Mouse (Mus musculus) liver, adult 2 months (tissue): Measurements from ENCODE around the gene Sgsm2. TPM values are rescaled to one million over a fixed set of nuclear protein-coding genes. Genes with fewer than 3 reads are reported as not detected.

Source experiments
- DNase-seq: peaks from one replicate; pipeline ENCODE4 v3.0.0-alpha.2; 2011; ENCODE audit warnings: low read depth, low spot score; ENCODE audit errors: extremely low read depth
- H3K27ac ChIP-seq: fragments of 200-500 bp; replicated peaks from 2 replicates; pipeline ENCODE4 v1.5.1; 2012; ENCODE audit warnings: low read depth, mild to moderate bottlenecking, control low read depth, inconsistent platforms, low read length; ENCODE audit not compliant: insufficient read depth
- H3K27me3 ChIP-seq: fragments of 200-500 bp; 2 replicates; pipeline ENCODE4 v1.6.1; 2012; ENCODE audit warnings: mild to moderate bottlenecking, moderate library complexity, low read length, inconsistent platforms; ENCODE audit not compliant: control insufficient read depth, insufficient read depth
- H3K36me3 ChIP-seq: fragments of 200-500 bp; 2 replicates; pipeline ENCODE4 v1.6.1; 2012; ENCODE audit warnings: low read length, inconsistent platforms; ENCODE audit not compliant: control insufficient read depth, insufficient read depth
- H3K4me1 ChIP-seq: fragments of 200-500 bp; 2 replicates; pipeline ENCODE4 v1.6.1; 2011; ENCODE audit warnings: low read length; ENCODE audit not compliant: control insufficient read depth, insufficient read depth
- H3K4me3 ChIP-seq: fragments of 200-500 bp; 2 replicates; pipeline ENCODE4 v1.5.1; 2011; ENCODE audit warnings: low read depth, mild to moderate bottlenecking, control low read depth, low read length, moderate library complexity; ENCODE audit not compliant: insufficient read depth
- H3K79me2 ChIP-seq: fragments of 200-500 bp; 2 replicates; pipeline ENCODE4 v1.6.1; 2012; ENCODE audit warnings: inconsistent platforms, mild to moderate bottlenecking, low read length, moderate library complexity; ENCODE audit not compliant: control insufficient read depth, insufficient read depth
- H3K9ac ChIP-seq: fragments of 200-500 bp; 2 replicates; pipeline ENCODE4 v1.6.1; 2012; ENCODE audit warnings: low read depth, mild to moderate bottlenecking, control low read depth, inconsistent platforms, low read length
- CTCF ChIP-seq: fragments of 200-500 bp; IDR thresholded peaks from 2 replicates; pipeline ENCODE4 v1.5.1; 2011; ENCODE audit warnings: low read depth, low read length, control low read depth
- POLR2A ChIP-seq: fragments of 200-500 bp; IDR thresholded peaks from 2 replicates; pipeline ENCODE4 v1.6.1; 2011; ENCODE audit warnings: low read length, control low read depth; ENCODE audit not compliant: insufficient read depth; ENCODE audit errors: extremely low read depth
- WGBS: fragments of 180-500 bp; shearing (Covaris S2); methylation state at CpG from one replicate; pipeline ENCODE4 v1.1.7; 2018; 5-methylcytosine and 5-hydroxymethylcytosine counted together
- polyA plus RNA-seq: library from polyadenylated mRNA; depleted of rRNA; stranded (reverse); fragments of >200 nt; gene quantifications from 2 replicates; pipeline ENCODE4 v1.2.3, GENCODE M21; 2012; rRNA removed
- total RNA-seq: library from RNA; depleted of rRNA; stranded (reverse); fragments of >200 nt; gene quantifications from 2 replicates; pipeline ENCODE4 v1.2.3, GENCODE M21; 2014; rRNA removed

Sgsm2 gene
- total RNA-seq (1.5 and 3.3 TPM in 2 replicates), polyA plus RNA-seq (7.5 and 10.3 TPM in 2 replicates)

GRCm38 (mm10) chr11:74896901-74897677 lies at the start of gene Sgsm2:
TSS of gene Sgsm2 (minus strand) at chr11:74897060.
- DNase-seq = peak; percentile 62
- no peaks in the 10 kb centered on the region for H3K79me2 ChIP-seq
- under 1% methylated on average over 63 of the region's 74 CpGs for WGBS

GRCm38 (mm10) chr11:74946348-74946747 lies 49.5 kb upstream of the Sgsm2 start:
- WGBS = 83% methylated on average over 3 of the region's 3 CpGs
- peaks cover 30% of the 10 kb centered on the region for H3K36me3 ChIP-seq
- no peak for TF ChIP-seq POLR2A
- TF ChIP-seq CTCF = no peak
- no peak overlapping the region for H3K27ac ChIP-seq
- no peak overlapping the region for H3K4me3 ChIP-seq
- H3K27me3 ChIP-seq = no peaks in the 10 kb centered on the region
- H3K4me1 ChIP-seq = peaks cover 4% of the 10 kb centered on the region; the same call in 1 of the 2 replicates
- H3K79me2 ChIP-seq = no peaks in the 10 kb centered on the region
- H3K9ac ChIP-seq = no peak overlapping the region
- DNase-seq = peak; percentile 39

More at GRCm38 (mm10) chr11:74896901-74897677, at the start of gene Sgsm2:
- Histone ChIP-seq H3K9ac (peak within 1 kb of the TSS; percentile 83), H3K4me1 (peaks cover 8% of the 10 kb centered on the region), H3K27me3 (no peaks in the 10 kb centered on the region), H3K4me3 (peak within 1 kb of the TSS; percentile 92), H3K27ac (peak within 1 kb of the TSS; percentile 61), H3K36me3 (peaks cover 21% of the 10 kb centered on the region)
- no peak for TF ChIP-seq POLR2A
- no peak for TF ChIP-seq CTCF

- WGBS = 95% methylated on average over 7 of the region's 7 CpGs
- H3K79me2 ChIP-seq = peaks cover 13% of the 10 kb centered on the region; the same call in 1 of the 2 replicates
- TF ChIP-seq CTCF (no peak), POLR2A (no peak)
- H3K4me3 ChIP-seq = no peak overlapping the region
- no peak overlapping the region for H3K9ac ChIP-seq
- H3K27ac ChIP-seq = no peak overlapping the region
- H3K4me1 ChIP-seq = peaks cover 4% of the 10 kb centered on the region; the same call in 1 of the 2 replicates
- no peaks in the 10 kb centered on the region for H3K27me3 ChIP-seq
- DNase-seq = no peak
- peaks cover 32% of the 10 kb centered on the region for H3K36me3 ChIP-seq
Measured at GRCm38 (mm10) chr11:74930391-74930790, 33.5 kb upstream of the Sgsm2 start.

- no peak for TF ChIP-seq POLR2A
- no peak for TF ChIP-seq CTCF
- Histone ChIP-seq H3K79me2 (peaks cover 13% of the 10 kb centered on the region; the same call in 1 of the 2 replicates), H3K4me1 (peaks cover 4% of the 10 kb centered on the region; the same call in 1 of the 2 replicates), H3K27ac (no peak overlapping the region), H3K36me3 (peaks cover 22% of the 10 kb centered on the region), H3K4me3 (no peak overlapping the region), H3K27me3 (no peaks in the 10 kb centered on the region), H3K9ac (no peak overlapping the region)
- WGBS = 66% methylated on average over 4 of the region's 4 CpGs
- peak; percentile 64 for DNase-seq
Measured at GRCm38 (mm10) chr11:74929111-74929510, 32.3 kb upstream of the Sgsm2 start.

- TF ChIP-seq CTCF (no peak), POLR2A (no peak)
- no peak overlapping the region for H3K4me3 ChIP-seq
- DNase-seq = peak; percentile 76
- H3K27ac ChIP-seq = no peak overlapping the region
- H3K79me2 ChIP-seq = peaks cover 13% of the 10 kb centered on the region; the same call in 1 of the 2 replicates
- no peaks in the 10 kb centered on the region for H3K27me3 ChIP-seq
- WGBS = 22% methylated on average over 2 of the region's 2 CpGs
- no peak overlapping the region for H3K9ac ChIP-seq
- H3K4me1 ChIP-seq = peaks cover 4% of the 10 kb centered on the region; the same call in 1 of the 2 replicates
- peaks cover 10% of the 10 kb centered on the region; the same call in 1 of the 2 replicates for H3K36me3 ChIP-seq
Measured at GRCm38 (mm10) chr11:74927236-74927725, 30.4 kb upstream of the Sgsm2 start.
